Mouse (Mus musculus): ENCODE data around the gene Fto. TPM values are rescaled to one million over a fixed set of nuclear protein-coding genes. Genes with fewer than 3 reads are reported as not detected.

The Fto gene
- polyA plus RNA-seq, 1 experiment from 2014 or later, result 72.1 TPM

DNA sequence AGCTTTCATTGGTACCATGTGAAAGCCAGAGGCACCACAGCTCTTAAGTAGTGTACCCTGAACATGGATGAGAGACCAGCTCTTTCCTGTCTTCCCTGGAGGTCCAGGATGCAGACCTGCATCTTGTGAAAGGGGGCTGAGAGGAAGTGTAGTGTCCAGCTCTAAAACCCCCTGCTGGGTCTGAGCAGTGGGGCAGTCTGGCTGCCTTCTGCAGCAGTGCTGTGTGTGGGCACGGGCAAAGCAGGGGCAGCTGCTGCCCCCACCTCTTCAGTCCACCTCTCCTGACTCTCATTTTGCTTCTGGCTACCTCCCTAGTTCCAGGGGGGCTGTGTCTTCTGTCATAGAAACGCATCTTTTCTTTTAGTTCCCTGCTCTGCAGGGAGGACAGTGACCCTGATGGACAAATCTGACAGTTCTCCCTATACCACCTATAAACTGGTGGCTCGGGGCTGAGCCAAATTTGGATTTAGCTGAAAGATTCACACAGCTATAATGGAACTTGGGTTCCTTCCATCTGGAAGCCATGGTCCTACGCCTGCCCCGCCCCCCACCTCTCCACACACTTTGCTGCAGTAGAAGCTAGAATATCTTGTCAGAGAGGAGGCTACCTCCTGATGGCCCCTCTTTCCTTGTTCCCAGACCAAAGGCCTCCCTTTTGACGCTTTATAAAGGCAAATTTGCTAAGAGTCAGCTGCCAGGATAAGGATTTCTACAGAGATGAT lies 371.4 kb downstream of the Fto start:
- ATAC-seq (replicated peaks; ENCODE audit: extremely low read depth, insufficient read depth, low FRiP score), result no peak
- Histone ChIP-seq H3K36me3 (ENCODE audit: control insufficient read depth, insufficient read depth) (no peaks in the 10 kb centered on the region), H3K9me3 (replicated peaks; ENCODE audit: control insufficient read depth, low read length) (no peaks in the 10 kb centered on the region), H3K4me3 (ENCODE audit: low read length) (no peak overlapping the region), H3K27me3 (ENCODE audit: control insufficient read depth, insufficient read depth, low read length) (peaks cover 7% of the 10 kb centered on the region; the same call in 1 of the 2 replicates), H3K9ac (ENCODE audit: low read length) (no peak overlapping the region), H3K4me2 (ENCODE audit: low read depth, low read length) (no peak overlapping the region), H3K27ac (ENCODE audit: low read length) (no peak overlapping the region), H3K4me1 (ENCODE audit: control insufficient read depth, insufficient read depth, low read length) (no peaks in the 10 kb centered on the region)
- 68% methylated on average over 6 of the region's 6 CpGs for WGBS

GRCm38 (mm10) chr8:91685408-91685807 lies 372.1 kb downstream of the Fto start:
- no peak for ATAC-seq (replicated peaks; ENCODE audit: extremely low read depth, insufficient read depth, low FRiP score)
- H3K36me3 ChIP-seq (ENCODE audit: control insufficient read depth, insufficient read depth), result no peaks in the 10 kb centered on the region
- WGBS, result 32% methylated on average over 3 of the region's 3 CpGs

GRCm38 (mm10) chr8:91692056-91692721 lies 378.9 kb downstream of the Fto start:
- WGBS, result 55% methylated on average over 15 of the region's 15 CpGs
- H3K27me3 ChIP-seq (ENCODE audit: control insufficient read depth, insufficient read depth, low read length), result no peaks in the 10 kb centered on the region
- no peak for ATAC-seq (replicated peaks; ENCODE audit: extremely low read depth, insufficient read depth, low FRiP score)

More at GRCm38 (mm10) chr8:91685408-91685807, 372.1 kb downstream of the Fto start:
- Histone ChIP-seq H3K27ac (ENCODE audit: low read length) (no peak overlapping the region), H3K4me3 (ENCODE audit: low read length) (no peak overlapping the region), H3K9ac (ENCODE audit: low read length) (no peak overlapping the region), H3K9me3 (replicated peaks; ENCODE audit: control insufficient read depth, low read length) (no peaks in the 10 kb centered on the region), H3K27me3 (ENCODE audit: control insufficient read depth, insufficient read depth, low read length) (peaks cover 7% of the 10 kb centered on the region; the same call in 1 of the 2 replicates), H3K4me1 (ENCODE audit: control insufficient read depth, insufficient read depth, low read length) (no peaks in the 10 kb centered on the region), H3K4me2 (ENCODE audit: low read depth, low read length) (no peak overlapping the region)

DNA sequence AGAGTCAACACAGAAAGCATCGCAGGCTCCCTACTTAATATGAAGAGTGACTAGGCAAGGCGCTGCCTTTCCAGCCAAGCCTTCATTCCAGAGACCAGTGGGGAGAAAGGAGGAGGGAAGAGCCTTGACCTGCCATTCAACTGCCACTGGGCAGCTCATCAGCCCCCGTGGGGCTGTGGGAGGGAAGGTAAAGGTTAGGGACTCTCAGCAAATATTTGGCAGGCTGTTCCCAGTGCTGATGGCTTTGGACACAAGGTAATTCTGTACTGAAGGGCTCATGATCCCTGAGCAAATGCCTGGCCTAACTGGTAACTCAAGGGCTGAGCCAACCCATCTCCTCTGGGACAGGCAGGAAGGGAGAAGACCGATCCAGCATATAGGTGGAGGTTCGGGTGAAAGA lies 393.2 kb downstream of the Fto start:
- WGBS, result 82% methylated on average over 5 of the region's 5 CpGs
- Histone ChIP-seq H3K9ac (ENCODE audit: low read length) (no peak overlapping the region), H3K9me3 (replicated peaks; ENCODE audit: control insufficient read depth, low read length) (peaks cover 3% of the 10 kb centered on the region; the same call in 1 of the 2 replicates), H3K4me2 (ENCODE audit: low read depth, low read length) (no peak overlapping the region), H3K27me3 (ENCODE audit: control insufficient read depth, insufficient read depth, low read length) (peaks cover 3% of the 10 kb centered on the region; the same call in 1 of the 2 replicates), H3K27ac (ENCODE audit: low read length) (no peak overlapping the region), H3K4me3 (ENCODE audit: low read length) (no peak overlapping the region), H3K4me1 (ENCODE audit: control insufficient read depth, insufficient read depth, low read length) (no peaks in the 10 kb centered on the region), H3K36me3 (ENCODE audit: control insufficient read depth, insufficient read depth) (no peaks in the 10 kb centered on the region)
- ATAC-seq (replicated peaks; ENCODE audit: extremely low read depth, insufficient read depth, low FRiP score), result no peak

More at GRCm38 (mm10) chr8:91692056-91692721, 378.9 kb downstream of the Fto start:
- no peak overlapping the region for H3K4me3 ChIP-seq (ENCODE audit: low read length)
- no peaks in the 10 kb centered on the region for H3K36me3 ChIP-seq (ENCODE audit: control insufficient read depth, insufficient read depth)
- H3K9me3 ChIP-seq (replicated peaks; ENCODE audit: control insufficient read depth, low read length), result no peaks in the 10 kb centered on the region
- H3K9ac ChIP-seq (ENCODE audit: low read length), result no peak overlapping the region
- H3K27ac ChIP-seq (ENCODE audit: low read length), result no peak overlapping the region
- H3K4me1 ChIP-seq (ENCODE audit: control insufficient read depth, insufficient read depth, low read length), result no peaks in the 10 kb centered on the region
- no peak overlapping the region for H3K4me2 ChIP-seq (ENCODE audit: low read depth, low read length)

GRCm38 (mm10) chr8:91708661-91709060 lies 395.3 kb downstream of the Fto start:
- H3K27ac ChIP-seq (ENCODE audit: low read length), result no peak overlapping the region
- H3K9ac ChIP-seq (ENCODE audit: low read length), result no peak overlapping the region
- H3K4me3 ChIP-seq (ENCODE audit: low read length), result no peak overlapping the region
- no peak overlapping the region for H3K4me2 ChIP-seq (ENCODE audit: low read depth, low read length)
- peaks cover 8% of the 10 kb centered on the region for H3K4me1 ChIP-seq (ENCODE audit: control insufficient read depth, insufficient read depth, low read length)
- peaks cover 3% of the 10 kb centered on the region; the same call in 1 of the 2 replicates for H3K27me3 ChIP-seq (ENCODE audit: control insufficient read depth, insufficient read depth, low read length)
- H3K9me3 ChIP-seq (replicated peaks; ENCODE audit: control insufficient read depth, low read length), result peaks cover 3% of the 10 kb centered on the region; the same call in 1 of the 2 replicates
- WGBS, result 78% methylated on average over 7 of the region's 7 CpGs
- H3K36me3 ChIP-seq (ENCODE audit: control insufficient read depth, insufficient read depth), result no peaks in the 10 kb centered on the region
- no peak for ATAC-seq (replicated peaks; ENCODE audit: extremely low read depth, insufficient read depth, low FRiP score)

DNA sequence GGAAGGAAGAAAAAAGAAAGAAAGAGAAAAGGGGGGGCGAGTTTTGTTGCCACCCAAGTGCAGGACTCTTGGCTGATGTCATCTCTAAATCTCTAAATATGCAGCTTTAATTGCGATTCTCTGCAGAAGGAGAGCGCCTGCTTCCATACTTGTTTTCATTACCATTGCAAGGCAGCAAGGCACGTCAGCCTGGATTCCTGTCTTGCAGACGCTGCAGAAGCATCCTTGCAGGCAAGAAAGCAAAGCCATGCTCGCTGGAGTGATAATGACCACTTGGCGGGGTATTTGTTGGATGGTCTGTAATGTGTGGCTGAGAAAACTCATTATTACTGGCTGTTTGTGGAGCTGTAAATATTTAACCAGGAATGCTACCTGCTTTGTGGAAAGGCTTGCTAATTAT lies 396.4 kb downstream of the Fto start:
- ATAC-seq (replicated peaks; ENCODE audit: extremely low read depth, insufficient read depth, low FRiP score), result no peak
- Histone ChIP-seq H3K27ac (ENCODE audit: low read length) (no peak overlapping the region), H3K36me3 (ENCODE audit: control insufficient read depth, insufficient read depth) (no peaks in the 10 kb centered on the region), H3K4me1 (ENCODE audit: control insufficient read depth, insufficient read depth, low read length) (peaks cover 13% of the 10 kb centered on the region), H3K4me2 (ENCODE audit: low read depth, low read length) (no peak overlapping the region), H3K9me3 (replicated peaks; ENCODE audit: control insufficient read depth, low read length) (peaks cover 3% of the 10 kb centered on the region; the same call in 1 of the 2 replicates), H3K27me3 (ENCODE audit: control insufficient read depth, insufficient read depth, low read length) (peaks cover 3% of the 10 kb centered on the region; the same call in 1 of the 2 replicates), H3K4me3 (ENCODE audit: low read length) (no peak overlapping the region), H3K9ac (ENCODE audit: low read length) (no peak overlapping the region)
- WGBS, result 42% methylated on average over 7 of the region's 7 CpGs

GRCm38 (mm10) chr8:91711202-91711601 lies 397.9 kb downstream of the Fto start:
- no peak overlapping the region for H3K4me2 ChIP-seq (ENCODE audit: low read depth, low read length)
- 59% methylated on average over 6 of the region's 6 CpGs for WGBS
- H3K36me3 ChIP-seq (ENCODE audit: control insufficient read depth, insufficient read depth), result no peaks in the 10 kb centered on the region
- H3K4me3 ChIP-seq (ENCODE audit: low read length), result no peak overlapping the region
- peaks cover 3% of the 10 kb centered on the region; the same call in 1 of the 2 replicates for H3K9me3 ChIP-seq (replicated peaks; ENCODE audit: control insufficient read depth, low read length)
- H3K27ac ChIP-seq (ENCODE audit: low read length), result no peak overlapping the region
- H3K27me3 ChIP-seq (ENCODE audit: control insufficient read depth, insufficient read depth, low read length), result peaks cover 3% of the 10 kb centered on the region; the same call in 1 of the 2 replicates
- H3K9ac ChIP-seq (ENCODE audit: low read length), result no peak overlapping the region
- no peak for ATAC-seq (replicated peaks; ENCODE audit: extremely low read depth, insufficient read depth, low FRiP score)
- H3K4me1 ChIP-seq (ENCODE audit: control insufficient read depth, insufficient read depth, low read length), result peaks cover 25% of the 10 kb centered on the region

GRCm38 (mm10) chr8:91711981-91712598 lies 398.8 kb downstream of the Fto start:
- H3K9ac ChIP-seq (ENCODE audit: low read length), result no peak overlapping the region; the same call in 1 of the 2 replicates
- no peak overlapping the region for H3K4me3 ChIP-seq (ENCODE audit: low read length)
- peaks cover 3% of the 10 kb centered on the region; the same call in 1 of the 2 replicates for H3K27me3 ChIP-seq (ENCODE audit: control insufficient read depth, insufficient read depth, low read length)
- WGBS, result 43% methylated on average over 6 of the region's 6 CpGs
- peaks cover 26% of the 10 kb centered on the region for H3K4me1 ChIP-seq (ENCODE audit: control insufficient read depth, insufficient read depth, low read length)
- no peak for ATAC-seq (replicated peaks; ENCODE audit: extremely low read depth, insufficient read depth, low FRiP score)
- peak overlapping the region; percentile 78; the same call in 1 of the 2 replicates for H3K4me2 ChIP-seq (ENCODE audit: low read depth, low read length)
- no peaks in the 10 kb centered on the region for H3K36me3 ChIP-seq (ENCODE audit: control insufficient read depth, insufficient read depth)
- H3K9me3 ChIP-seq (replicated peaks; ENCODE audit: control insufficient read depth, low read length), result peaks cover 3% of the 10 kb centered on the region; the same call in 1 of the 2 replicates
- no peak overlapping the region for H3K27ac ChIP-seq (ENCODE audit: low read length)

Data from heart, embryonic 16.5 days (tissue).